Mouse (Mus musculus) ES-E14 (cell line): ENCODE measurements around the gene Otop3.

Experiments used
- CHD2 ChIP-seq: IDR thresholded peaks from 2 replicates; pipeline ENCODE4 v1.6.1; 2014; ENCODE audit warnings: mild to moderate bottlenecking, low read depth, low read length, inconsistent platforms
- MAFK ChIP-seq: IDR thresholded peaks from 2 replicates; pipeline ENCODE4 v1.6.1; 2014; ENCODE audit warnings: mild to moderate bottlenecking, low read depth, low read length, inconsistent platforms; ENCODE audit not compliant: insufficient read depth
- ZC3H11A ChIP-seq: IDR thresholded peaks from 2 replicates; pipeline ENCODE4 v1.6.1; 2012; ENCODE audit warnings: low read depth, mild to moderate bottlenecking, inconsistent platforms, low read length, borderline replicate concordance
- ZNF384 ChIP-seq: IDR thresholded peaks from 2 replicates; pipeline ENCODE4 v1.6.1; 2012; ENCODE audit warnings: low read depth, low read length, inconsistent platforms

DNA sequence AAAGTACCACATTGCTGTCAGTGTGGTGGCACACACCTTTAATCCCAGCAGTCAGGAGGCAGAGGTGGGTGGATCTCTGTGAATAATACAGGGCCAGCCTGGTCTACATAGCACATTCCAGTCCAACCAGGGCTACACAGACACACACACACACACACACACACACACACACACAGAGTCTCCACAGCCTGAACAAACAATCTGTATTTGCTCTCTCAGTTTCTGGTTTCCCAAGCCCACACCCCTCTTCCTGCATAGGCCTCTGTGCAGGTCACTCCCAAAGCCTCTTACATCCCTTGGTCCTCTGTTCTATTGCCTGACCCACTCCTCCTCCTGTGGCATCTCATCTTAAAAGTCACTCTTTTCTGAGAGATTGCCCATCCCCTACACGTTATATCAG lies 37.5 kb downstream of the Otop3 start:
- no peak for TF ChIP-seq ZNF384
- TF ChIP-seq MAFK = no peak
- no peak for TF ChIP-seq CHD2
- TF ChIP-seq ZC3H11A = no peak
